Mouse (Mus musculus): ENCODE data around the gene Dock9.

Dock9 gene

GRCm38 (mm10) chr14:121495741-121496140 lies 301.9 kb downstream of the Dock9 start:
- no peak for DNase-seq

- no peak for DNase-seq
These were observed 302.5 kb downstream of the Dock9 start for GRCm38 (mm10) chr14:121495120-121495519.

- no peak for DNase-seq
These were observed 303.4 kb downstream of the Dock9 start for GRCm38 (mm10) chr14:121494238-121494637.

- no peak for DNase-seq
These were observed 303.9 kb downstream of the Dock9 start for GRCm38 (mm10) chr14:121493712-121494111.

GRCm38 (mm10) chr14:121492328-121492727 lies 305.3 kb downstream of the Dock9 start:
- DNase-seq: no peak

Measured in right cerebral cortex, postnatal 25 days (tissue).